Mouse (Mus musculus) testis, adult 2 months (tissue): ENCODE data around the gene Rpusd3. TPM values are rescaled to one million over a fixed set of nuclear protein-coding genes. Genes with fewer than 3 reads are reported as not detected.

ENCODE experiments used
- H3K27ac ChIP-seq: fragments of 200-500 bp; 2 replicates; pipeline ENCODE4 v1.5.1; 2012; ENCODE audit warnings: low read depth, low read length; ENCODE audit not compliant: control insufficient read depth, insufficient read depth
- H3K27me3 ChIP-seq: fragments of 200-500 bp; 2 replicates; pipeline ENCODE4 v1.6.1; 2012; ENCODE audit warnings: mild to moderate bottlenecking, low read length, moderate library complexity; ENCODE audit not compliant: control insufficient read depth, insufficient read depth
- H3K36me3 ChIP-seq: fragments of 200-500 bp; 2 replicates; pipeline ENCODE4 v1.6.1; 2012; ENCODE audit warnings: mild to moderate bottlenecking, low read length; ENCODE audit not compliant: control insufficient read depth, insufficient read depth
- H3K4me1 ChIP-seq: fragments of 200-500 bp; 2 replicates; pipeline ENCODE4 v1.6.1; 2012; ENCODE audit warnings: low read length; ENCODE audit not compliant: control insufficient read depth, insufficient read depth
- H3K4me3 ChIP-seq: fragments of 200-500 bp; 2 replicates; pipeline ENCODE4 v1.5.1; 2012; ENCODE audit warnings: low read depth, mild to moderate bottlenecking, low read length, moderate library complexity, mixed read lengths; ENCODE audit not compliant: control insufficient read depth
- CTCF ChIP-seq: fragments of 200-500 bp; IDR thresholded peaks from 2 replicates; pipeline ENCODE4 v1.5.1; 2012; ENCODE audit warnings: low read depth, mild to moderate bottlenecking, inconsistent platforms, low read length, moderate library complexity; ENCODE audit not compliant: control insufficient read depth, insufficient read depth, insufficient replicate concordance
- POLR2A ChIP-seq: fragments of 200-500 bp; IDR thresholded peaks from 2 replicates; pipeline ENCODE4 v1.6.1; 2012; ENCODE audit warnings: low read depth, mild to moderate bottlenecking, inconsistent platforms, low read length, moderate library complexity; ENCODE audit not compliant: control insufficient read depth
- polyA plus RNA-seq: library from polyadenylated mRNA; depleted of rRNA; stranded (reverse); fragments of >200 nt; gene quantifications from 2 replicates; pipeline ENCODE4 v1.2.3, GENCODE M21; 2012

Gene Rpusd3
- polyA plus RNA-seq, 1 experiment = 28.3 TPM

DNA sequence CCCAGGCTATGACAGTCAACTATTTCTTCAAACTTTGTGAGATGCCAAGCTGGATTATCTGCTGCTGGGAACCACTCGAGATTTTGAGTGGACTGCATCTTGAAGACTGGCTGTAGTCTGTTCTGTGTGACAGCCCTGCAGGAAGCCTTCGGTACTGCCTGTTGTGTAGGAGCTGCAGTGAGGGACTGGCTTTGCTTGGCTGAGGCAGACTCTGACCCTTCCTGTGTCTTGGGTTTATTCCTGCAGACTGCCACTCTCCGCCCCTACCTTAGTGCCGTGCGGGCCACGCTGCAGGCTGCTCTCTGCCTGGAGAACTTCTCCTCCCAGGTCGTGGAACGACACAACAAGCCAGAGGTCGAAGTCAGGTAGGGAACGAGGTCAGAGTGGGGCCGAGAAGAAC, 38.7 kb downstream of the Rpusd3 start:
- no peaks in the 10 kb centered on the region for H3K27me3 ChIP-seq
- peaks cover 2% of the 10 kb centered on the region for H3K36me3 ChIP-seq
- H3K27ac ChIP-seq = no peak overlapping the region
- peaks cover 7% of the 10 kb centered on the region for H3K4me1 ChIP-seq
- TF ChIP-seq CTCF = no peak
- no peak for TF ChIP-seq POLR2A
- H3K4me3 ChIP-seq = no peak overlapping the region

DNA sequence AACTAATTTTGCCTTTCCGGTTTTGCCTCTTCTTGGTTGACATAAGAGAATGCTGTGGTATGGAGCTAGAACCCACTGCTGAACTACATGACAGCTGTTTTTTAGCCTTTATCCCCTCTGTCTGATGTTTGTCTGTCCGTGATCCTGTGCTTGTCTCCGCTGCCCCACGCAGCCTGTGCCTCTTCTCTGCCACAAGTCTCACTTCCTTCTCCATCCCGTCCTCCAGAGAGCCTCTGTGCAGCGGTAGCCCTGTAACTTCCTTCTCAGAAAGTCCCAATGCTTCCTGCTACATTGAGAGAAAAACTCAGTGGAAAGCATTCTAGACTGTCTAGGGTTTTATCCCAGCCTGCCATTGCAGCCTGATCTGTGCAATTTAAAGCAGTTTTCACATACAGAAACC, 39.9 kb downstream of the Rpusd3 start:
- peaks cover 2% of the 10 kb centered on the region for H3K36me3 ChIP-seq
- TF ChIP-seq POLR2A (no peak), CTCF (no peak)
- H3K27me3 ChIP-seq = no peaks in the 10 kb centered on the region
- no peak overlapping the region for H3K27ac ChIP-seq
- peaks cover 7% of the 10 kb centered on the region for H3K4me1 ChIP-seq
- H3K4me3 ChIP-seq = no peak overlapping the region

DNA sequence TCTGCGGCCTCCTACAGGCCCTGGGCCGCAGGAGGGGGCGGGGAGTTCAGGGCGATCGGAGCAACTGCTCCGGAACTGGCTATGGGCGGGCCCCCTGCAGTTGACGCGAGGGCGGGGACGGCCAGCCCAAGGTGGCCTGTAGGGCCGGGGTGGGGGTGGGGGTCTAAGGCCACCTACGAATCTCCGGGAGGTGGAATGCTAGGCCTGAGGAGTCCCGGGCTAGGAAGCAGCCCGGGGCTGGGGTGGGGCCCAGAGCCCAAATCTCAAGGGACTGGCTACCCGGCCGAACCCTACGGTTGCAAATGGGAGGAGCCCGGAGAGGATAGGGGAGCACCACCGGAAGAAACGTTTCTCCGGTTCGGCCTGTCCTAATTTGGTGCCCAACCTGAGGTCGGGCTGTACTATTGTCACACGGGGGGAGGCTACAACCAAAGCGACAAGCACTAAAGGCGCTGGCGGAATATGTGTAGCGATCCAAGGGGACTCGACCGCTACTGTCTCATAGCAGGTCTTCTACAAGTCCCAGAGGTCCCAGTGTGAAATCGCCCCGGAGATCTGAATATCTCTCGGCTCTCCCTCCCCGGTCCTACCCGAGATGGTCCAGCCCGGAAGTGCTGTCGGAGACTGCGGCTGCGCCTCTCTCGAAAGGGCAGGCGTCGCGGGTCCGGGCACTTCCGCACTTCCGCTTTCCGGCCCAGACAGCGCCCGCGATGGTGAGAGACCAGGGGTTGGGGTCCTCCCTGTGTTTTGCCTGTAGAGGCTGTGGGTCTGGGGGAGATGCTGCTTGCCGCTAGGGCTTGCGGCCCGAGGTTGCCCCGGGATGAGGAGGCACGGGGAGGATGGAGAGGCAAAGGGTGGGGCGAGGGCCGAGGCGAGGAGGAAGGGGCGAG, 41.4 kb downstream of the Rpusd3 start, which contains the start of the genes Tada3 and Arpc4:
TSS of gene Tada3 (minus strand) at position 388 of the 890 bp plus-strand sequence.
TSS of gene Arpc4 (plus strand) at position 620 of the 890 bp plus-strand sequence.
- no peaks in the 10 kb centered on the region for H3K27me3 ChIP-seq
- peaks cover 7% of the 10 kb centered on the region for H3K4me1 ChIP-seq
- TF ChIP-seq CTCF (no peak), POLR2A (peak; percentile 60)
- H3K36me3 ChIP-seq = peaks cover 7% of the 10 kb centered on the region
- H3K4me3 ChIP-seq = peak within 1 kb of the TSS; percentile 89
- H3K27ac ChIP-seq = peak within 1 kb of the TSS; percentile 99

DNA sequence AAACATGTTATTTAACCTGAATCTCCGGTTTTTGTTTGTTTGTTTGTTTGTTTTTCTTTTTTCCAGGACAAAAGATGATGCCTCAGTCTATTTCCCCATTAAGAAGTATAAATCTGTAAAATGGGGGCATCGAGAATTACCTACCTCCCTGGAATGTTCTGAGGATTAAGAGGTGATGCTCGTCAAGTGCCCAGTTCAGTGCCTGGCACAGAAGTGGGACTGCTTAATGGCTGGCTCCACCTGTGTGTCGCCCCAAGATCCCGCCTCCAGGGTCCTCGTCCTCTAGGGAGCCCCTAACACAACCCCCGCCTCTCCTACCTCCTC, 42.0 kb downstream of the Rpusd3 start:
- H3K4me1 ChIP-seq = peaks cover 7% of the 10 kb centered on the region
- H3K36me3 ChIP-seq = peaks cover 9% of the 10 kb centered on the region
- TF ChIP-seq CTCF (no peak), POLR2A (no peak)
- peak overlapping the region; percentile 89 for H3K4me3 ChIP-seq
- peak overlapping the region; percentile 99 for H3K27ac ChIP-seq
- H3K27me3 ChIP-seq = no peaks in the 10 kb centered on the region

DNA sequence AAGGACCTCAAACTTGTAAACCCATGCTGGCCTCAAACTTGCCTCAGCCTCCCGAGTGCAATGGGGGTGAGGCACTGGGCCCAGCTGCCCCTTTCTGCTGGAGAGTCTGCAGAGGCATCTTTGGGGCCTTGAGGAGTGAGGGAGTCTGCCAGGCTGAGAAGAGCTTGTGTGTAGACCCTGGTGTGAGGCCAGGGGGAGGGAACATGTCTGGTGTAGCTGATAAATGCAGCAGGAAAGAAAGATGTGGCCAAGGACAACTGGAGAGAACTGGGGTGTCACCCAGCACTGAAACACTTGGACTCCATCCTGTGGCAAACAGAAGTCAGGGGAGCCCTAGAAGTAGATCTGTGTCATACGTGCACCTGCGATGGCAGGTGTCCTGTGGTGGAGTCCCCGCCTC, 45.6 kb downstream of the Rpusd3 start:
- H3K4me1 ChIP-seq = peaks cover 2% of the 10 kb centered on the region
- H3K27me3 ChIP-seq = no peaks in the 10 kb centered on the region
- no peak overlapping the region for H3K4me3 ChIP-seq
- no peak overlapping the region for H3K27ac ChIP-seq
- TF ChIP-seq POLR2A (no peak), CTCF (no peak)
- H3K36me3 ChIP-seq = peaks cover 9% of the 10 kb centered on the region

DNA sequence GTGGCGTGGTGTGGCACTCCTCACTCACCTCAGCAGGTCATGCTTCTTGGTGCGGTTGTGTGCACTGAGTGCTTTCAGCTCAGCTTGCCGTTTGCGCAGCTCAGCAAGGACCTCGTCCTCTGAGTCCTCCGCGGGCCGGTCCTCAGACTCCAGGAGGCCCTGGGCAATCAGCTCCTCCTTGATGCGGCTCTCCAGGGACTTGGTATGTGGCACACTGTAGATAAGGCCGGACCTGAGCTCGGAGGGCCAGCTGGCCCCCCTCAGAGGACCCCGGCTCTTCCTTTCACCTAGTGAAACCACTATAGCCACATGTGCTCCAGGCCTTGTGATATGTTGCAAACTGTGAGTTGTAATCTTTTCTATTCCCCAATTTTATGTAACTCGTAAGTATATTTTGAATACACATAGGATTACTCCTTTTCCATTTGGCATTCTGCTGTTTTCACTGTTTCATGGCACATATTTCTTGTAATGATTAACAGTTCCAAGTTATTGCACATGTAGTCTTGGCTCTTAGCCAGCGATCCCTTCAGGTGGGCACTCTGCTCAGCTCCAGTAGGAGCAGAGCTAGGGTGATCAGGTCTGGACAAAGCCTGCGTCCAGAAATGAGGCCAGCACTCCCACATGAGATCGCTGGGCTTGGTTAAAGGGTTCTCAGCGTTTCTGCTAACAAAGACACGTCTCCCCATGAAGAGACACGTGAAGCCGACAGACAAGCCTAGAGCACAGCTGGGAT, 48.8 kb downstream of the Rpusd3 start:
- no peak for TF ChIP-seq CTCF
- no peak for TF ChIP-seq POLR2A
- Histone ChIP-seq H3K36me3 (peaks cover 11% of the 10 kb centered on the region), H3K4me3 (no peak overlapping the region), H3K27me3 (no peaks in the 10 kb centered on the region), H3K27ac (no peak overlapping the region), H3K4me1 (no peaks in the 10 kb centered on the region)

DNA sequence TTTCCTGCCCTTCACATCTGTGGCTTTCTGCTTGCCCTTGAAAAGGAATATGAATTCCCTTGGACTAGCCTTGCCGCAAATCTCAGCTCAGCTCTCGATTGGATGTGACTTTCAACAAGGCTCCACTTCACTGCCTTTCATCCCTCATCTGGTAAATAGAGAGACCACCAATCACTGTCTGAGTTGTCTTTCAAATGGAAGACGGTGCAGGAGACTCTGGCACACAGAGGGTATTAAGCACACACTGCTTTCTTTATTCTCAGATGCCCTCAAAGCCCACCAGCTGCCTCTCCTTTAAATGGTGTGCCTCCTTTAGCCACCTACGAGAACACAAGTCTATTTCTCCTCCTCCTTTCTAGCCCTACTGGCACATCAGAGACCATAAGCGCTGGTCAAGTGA, 50.6 kb downstream of the Rpusd3 start:
- no peak overlapping the region for H3K4me3 ChIP-seq
- H3K36me3 ChIP-seq = peaks cover 10% of the 10 kb centered on the region
- H3K27ac ChIP-seq = no peak overlapping the region
- no peak for TF ChIP-seq POLR2A
- no peak for TF ChIP-seq CTCF
- H3K4me1 ChIP-seq = no peaks in the 10 kb centered on the region
- no peaks in the 10 kb centered on the region for H3K27me3 ChIP-seq
